Mouse (Mus musculus) right cerebral cortex, postnatal 4 days (tissue): ENCODE data around the gene Arhgap32.

Experiments
- DNase-seq: peaks from one replicate; pipeline ENCODE4 v3.0.0-alpha.2; 2022

Arhgap32 gene

GRCm38 (mm10) chr9:32204450-32204990 lies 88.6 kb downstream of the Arhgap32 start:
- DNase-seq = no peak

- DNase-seq = no peak
Measured at GRCm38 (mm10) chr9:32207133-32207532, 91.2 kb downstream of the Arhgap32 start.

GRCm38 (mm10) chr9:32208071-32208470 lies 92.1 kb downstream of the Arhgap32 start:
- DNase-seq = no peak

GRCm38 (mm10) chr9:32216820-32217567 lies 101.1 kb downstream of the Arhgap32 start:
- no peak for DNase-seq

GRCm38 (mm10) chr9:32219400-32219799 lies 103.5 kb downstream of the Arhgap32 start:
- DNase-seq = no peak

GRCm38 (mm10) chr9:32222184-32222583 lies 106.2 kb downstream of the Arhgap32 start:
- DNase-seq = no peak

GRCm38 (mm10) chr9:32223739-32224529 lies 108.0 kb downstream of the Arhgap32 start:
- no peak for DNase-seq

GRCm38 (mm10) chr9:32224937-32225336 lies 109.0 kb downstream of the Arhgap32 start:
- no peak for DNase-seq

- no peak for DNase-seq
Measured at GRCm38 (mm10) chr9:32225584-32225983, 109.6 kb downstream of the Arhgap32 start.

GRCm38 (mm10) chr9:32227034-32227433 lies 111.1 kb downstream of the Arhgap32 start:
- no peak for DNase-seq

- no peak for DNase-seq
Measured at GRCm38 (mm10) chr9:32233593-32233992, 117.7 kb downstream of the Arhgap32 start.

- DNase-seq = no peak
Measured at GRCm38 (mm10) chr9:32234767-32235489, 119.0 kb downstream of the Arhgap32 start.

- DNase-seq = no peak
Measured at GRCm38 (mm10) chr9:32238899-32239298, 123.0 kb downstream of the Arhgap32 start.

GRCm38 (mm10) chr9:32239427-32239826 lies 123.5 kb downstream of the Arhgap32 start:
- no peak for DNase-seq

- DNase-seq = no peak
Measured at GRCm38 (mm10) chr9:32240449-32240848, 124.5 kb downstream of the Arhgap32 start.

GRCm38 (mm10) chr9:32241637-32242199 lies 125.8 kb downstream of the Arhgap32 start:
- DNase-seq = no peak

- no peak for DNase-seq
Measured at GRCm38 (mm10) chr9:32242921-32243617, 127.1 kb downstream of the Arhgap32 start.

- DNase-seq = no peak
Measured at GRCm38 (mm10) chr9:32245237-32245636, 129.3 kb downstream of the Arhgap32 start.

- no peak for DNase-seq
Measured at GRCm38 (mm10) chr9:32246123-32246716, 130.3 kb downstream of the Arhgap32 start.

- DNase-seq = no peak
Measured at GRCm38 (mm10) chr9:32250486-32250885, 134.6 kb downstream of the Arhgap32 start.

GRCm38 (mm10) chr9:32253721-32254120 lies 137.8 kb downstream of the Arhgap32 start:
- no peak for DNase-seq

GRCm38 (mm10) chr9:32257365-32257764 lies 141.4 kb downstream of the Arhgap32 start:
- no peak for DNase-seq
